Mouse (Mus musculus) heart, adult 2 months (tissue): ENCODE measurements around the gene Spag16.

Experiments
- CTCF ChIP-seq: fragments of 200-600 bp; IDR thresholded peaks from 2 replicates; pipeline ENCODE4 v1.8.1; 2022; ENCODE audit warnings: antibody characterized with exemption, mild to moderate bottlenecking, moderate library complexity
- EP300 ChIP-seq: fragments of 200-500 bp; IDR thresholded peaks from 2 replicates; pipeline ENCODE4 v1.6.1; 2011; ENCODE audit warnings: low read depth, low read length, control low read depth; ENCODE audit not compliant: insufficient read depth
- POLR2A ChIP-seq: fragments of 200-500 bp; IDR thresholded peaks from 2 replicates; pipeline ENCODE4 v1.6.1; 2011; ENCODE audit warnings: mild to moderate bottlenecking, low read depth, low read length, control low read depth; ENCODE audit not compliant: insufficient read depth

GRCm38 (mm10) chr1:70012991-70013390 is 186.2 kb downstream of the Spag16 start:
- no peak for TF ChIP-seq CTCF
- no peak for TF ChIP-seq POLR2A
- no peak for TF ChIP-seq EP300
